Mouse (Mus musculus): Measurements from ENCODE around the gene Rap1gap2. TPM values are rescaled to one million over a fixed set of nuclear protein-coding genes. Genes with fewer than 3 reads are reported as not detected.

The Rap1gap2 gene
- total and polyA plus RNA-seq, 3 experiments, result 5.8 to 10.1 TPM; not detected in 1

GRCm38 (mm10) chr11:74426306-74426705, 184.4 kb downstream of the Rap1gap2 start:
- Histone ChIP-seq H3K27ac (ENCODE audit: control insufficient read depth, low read depth, low read length) (no peak overlapping the region), H3K9ac (ENCODE audit: control insufficient read depth, low read depth, low read length, poor library complexity, severe bottlenecking) (no peak overlapping the region), H3K4me1 (ENCODE audit: control insufficient read depth in 1 of 2, insufficient read depth in 2 of 2, low read length in 2 of 2) (no peaks in the 10 kb centered on the region), H3K79me2 (ENCODE audit: control insufficient read depth, insufficient read depth, low read length, poor library complexity) (no peaks in the 10 kb centered on the region), H3K4me3 (ENCODE audit: control insufficient read depth in 1 of 2, insufficient read depth in 1 of 2, low read depth in 2 of 2, low read length in 2 of 2) (no peak overlapping the region), H3K9me3 (replicated peaks; ENCODE audit: insufficient read depth, low read length) (no peaks in the 10 kb centered on the region), H3K27me3 (ENCODE audit: control insufficient read depth in 1 of 2, insufficient read depth in 2 of 2, low read length in 2 of 2) (no peaks in the 10 kb centered on the region), H3K36me3 (ENCODE audit: control insufficient read depth in 1 of 2, insufficient read depth in 2 of 2, low read length in 2 of 2) (no peaks in the 10 kb centered on the region)
- TF ChIP-seq CHD1 (IDR thresholded peaks at IDR 0.05; ENCODE audit: low read depth, low read length), result no peak
- TF ChIP-seq ETS1 (IDR thresholded peaks at IDR 0.05; ENCODE audit: low read depth, low read length), result no peak
- no peak for TF ChIP-seq TCF12 (IDR thresholded peaks at IDR 0.05; ENCODE audit: low read depth, low read length)
- no peak for TF ChIP-seq ELF1 (IDR thresholded peaks at IDR 0.05; ENCODE audit: low read depth, low read length)
- TF ChIP-seq MAX (IDR thresholded peaks at IDR 0.05; ENCODE audit: low read length), result no peak
- TF ChIP-seq POLR2A (IDR thresholded peaks at IDR 0.05; ENCODE audit: control insufficient read depth in 1 of 2, insufficient read depth in 1 of 2, low read depth in 1 of 2, low read length in 2 of 2, poor library complexity in 1 of 2), result no peak
- no peak for TF ChIP-seq MYC (IDR thresholded peaks at IDR 0.05; ENCODE audit: low read depth, low read length)
- no peak for TF ChIP-seq TBP (IDR thresholded peaks at IDR 0.05; ENCODE audit: low read depth, low read length)
- no peak for DNase-seq (ENCODE audit: low read depth, low spot score)

GRCm38 (mm10) chr11:74422019-74422418, 188.7 kb downstream of the Rap1gap2 start:
- TF ChIP-seq MYC (IDR thresholded peaks at IDR 0.05; ENCODE audit: low read depth, low read length) (peak; percentile 69; the same call in 1 of the 2 replicates), MAX (IDR thresholded peaks at IDR 0.05; ENCODE audit: low read length) (0 out of 2 replicates have a peak, but pooled peaks have one; percentile 24), USF2 (IDR thresholded peaks at IDR 0.05; ENCODE audit: borderline replicate concordance in 1 of 2, insufficient read depth in 1 of 2, low read depth in 1 of 2, low read length in 2 of 2) (no peak), RAD21 (IDR thresholded peaks at IDR 0.05; ENCODE audit: low read depth, low read length) (no peak), POLR2AphosphoS2 (IDR thresholded peaks at IDR 0.05; ENCODE audit: low read length) (no peak), BHLHE40 (IDR thresholded peaks at IDR 0.05; ENCODE audit: borderline replicate concordance, low read depth, low read length) (peak; percentile 85), E2F4 (IDR thresholded peaks at IDR 0.05; ENCODE audit: borderline replicate concordance, low read depth, low read length) (no peak), MYB (IDR thresholded peaks at IDR 0.05; ENCODE audit: low read depth, low read length) (no peak), TBP (IDR thresholded peaks at IDR 0.05; ENCODE audit: low read depth, low read length) (no peak)
- no peaks in the 10 kb centered on the region for H3K4me1 ChIP-seq (ENCODE audit: control insufficient read depth in 1 of 2, insufficient read depth in 2 of 2, low read length in 2 of 2)
- H3K9me3 ChIP-seq (replicated peaks; ENCODE audit: insufficient read depth, low read length), result no peaks in the 10 kb centered on the region
- H3K9ac ChIP-seq (ENCODE audit: control insufficient read depth, low read depth, low read length, poor library complexity, severe bottlenecking), result no peak overlapping the region
- H3K4me3 ChIP-seq (ENCODE audit: control insufficient read depth in 1 of 2, insufficient read depth in 1 of 2, low read depth in 2 of 2, low read length in 2 of 2), result no peak overlapping the region
- H3K36me3 ChIP-seq (ENCODE audit: control insufficient read depth in 1 of 2, insufficient read depth in 2 of 2, low read length in 2 of 2), result no peaks in the 10 kb centered on the region
- H3K27me3 ChIP-seq (ENCODE audit: control insufficient read depth in 1 of 2, insufficient read depth in 2 of 2, low read length in 2 of 2), result no peaks in the 10 kb centered on the region
- H3K27ac ChIP-seq (ENCODE audit: control insufficient read depth, low read depth, low read length), result no peak overlapping the region
- peak; percentile 34 for DNase-seq (ENCODE audit: low read depth, low spot score)
- no peaks in the 10 kb centered on the region for H3K79me2 ChIP-seq (ENCODE audit: control insufficient read depth, insufficient read depth, low read length, poor library complexity)

- Histone ChIP-seq H3K9ac (ENCODE audit: control insufficient read depth, low read depth, low read length, poor library complexity, severe bottlenecking) (no peak overlapping the region), H3K4me1 (ENCODE audit: control insufficient read depth in 1 of 2, insufficient read depth in 2 of 2, low read length in 2 of 2) (no peaks in the 10 kb centered on the region), H3K27me3 (ENCODE audit: control insufficient read depth in 1 of 2, insufficient read depth in 2 of 2, low read length in 2 of 2) (no peaks in the 10 kb centered on the region), H3K36me3 (ENCODE audit: control insufficient read depth in 1 of 2, insufficient read depth in 2 of 2, low read length in 2 of 2) (no peaks in the 10 kb centered on the region; a peak in 1 of 4 replicates), H3K4me3 (ENCODE audit: control insufficient read depth in 1 of 2, insufficient read depth in 1 of 2, low read depth in 2 of 2, low read length in 2 of 2) (no peak overlapping the region), H3K27ac (ENCODE audit: control insufficient read depth, low read depth, low read length) (no peak overlapping the region), H3K9me3 (replicated peaks; ENCODE audit: insufficient read depth, low read length) (no peaks in the 10 kb centered on the region), H3K79me2 (ENCODE audit: control insufficient read depth, insufficient read depth, low read length, poor library complexity) (no peaks in the 10 kb centered on the region)
- no peak for DNase-seq (ENCODE audit: low read depth, low spot score)
- TF ChIP-seq JUND (IDR thresholded peaks at IDR 0.05; ENCODE audit: low read depth, low read length) (no peak), ZC3H11A (IDR thresholded peaks at IDR 0.05; ENCODE audit: low read depth, low read length) (no peak), MAZ (IDR thresholded peaks at IDR 0.05; ENCODE audit: low read depth, low read length) (no peak), TBP (IDR thresholded peaks at IDR 0.05; ENCODE audit: low read depth, low read length) (no peak), ZKSCAN1 (IDR thresholded peaks at IDR 0.05; ENCODE audit: low read depth, low read length) (no peak), RAD21 (IDR thresholded peaks at IDR 0.05; ENCODE audit: low read depth, low read length) (no peak), CHD2 (IDR thresholded peaks at IDR 0.05; ENCODE audit: low read length) (no peak), USF2 (IDR thresholded peaks at IDR 0.05; ENCODE audit: borderline replicate concordance in 1 of 2, insufficient read depth in 1 of 2, low read depth in 1 of 2, low read length in 2 of 2) (no peak), EP300 (IDR thresholded peaks at IDR 0.05; ENCODE audit: low read depth in 1 of 2, low read length in 2 of 2) (no peak), ELF1 (IDR thresholded peaks at IDR 0.05; ENCODE audit: low read depth, low read length) (no peak), SIN3A (IDR thresholded peaks at IDR 0.05; ENCODE audit: low read length) (no peak), TAL1 (IDR thresholded peaks at IDR 0.05; ENCODE audit: low read length) (no peak), ZNF384 (IDR thresholded peaks at IDR 0.05; ENCODE audit: low read depth, low read length) (no peak), NRF1 (IDR thresholded peaks at IDR 0.05; ENCODE audit: insufficient read depth, low read depth, low read length, poor library complexity, severe bottlenecking) (no peak), CTCF (IDR thresholded peaks at IDR 0.05 in 2 of 3, conservative IDR thresholded peaks at IDR 0.05 in 1 of 3; ENCODE audit: control insufficient read depth in 1 of 3, insufficient read depth in 1 of 3, low read depth in 2 of 3, low read length in 3 of 3, poor library complexity in 1 of 3, severe bottlenecking in 1 of 3) (no peak)
Observed at GRCm38 (mm10) chr11:74421151-74421550, 189.6 kb downstream of the Rap1gap2 start.
